Mouse (Mus musculus) liver, embryonic 14 days (tissue): Measurements from ENCODE around the gene Gm13102. TPM values are rescaled to one million over a fixed set of nuclear protein-coding genes. Genes with fewer than 3 reads are reported as not detected.

ENCODE experiments used
- polyA plus RNA-seq: library from polyadenylated mRNA; depleted of rRNA; stranded (reverse); fragments of >200 nt; gene quantifications from 2 replicates; pipeline ENCODE4 v1.2.3, GENCODE M21; 2012; rRNA removed

The Gm13102 gene
- polyA plus RNA-seq, result not detected in 2 replicates

GRCm38 (mm10) chr4:144106174-144106573 is at the start of gene Gm13102:
TSS of gene Gm13102 (plus strand) at chr4:144106474.

GRCm38 (mm10) chr4:144058826-144059225 is 47.4 kb upstream of the Gm13102 start, which contains the start of gene Pramel4:
TSS of gene Pramel4 (plus strand) at chr4:144059126.

Other genes starting within 250 kb of the Gm13102 start
- gene Pramef6, start 206.1 kb upstream of the Gm13102 start, polyA plus RNA-seq, result not detected in 2 replicates
- gene Pramef25, start 155.5 kb upstream of the Gm13102 start, polyA plus RNA-seq, result not detected in 2 replicates
- not detected in 2 replicates for gene Gm13101, start 139.5 kb upstream of the Gm13102 start, polyA plus RNA-seq
- gene Pramef17, start 112.1 kb upstream of the Gm13102 start, polyA plus RNA-seq, result not detected in 2 replicates
- gene Pramel4, start 47.3 kb upstream of the Gm13102 start, polyA plus RNA-seq, result not detected in 2 replicates
- not detected in 2 replicates for gene Oog3, start 56.2 kb downstream of the Gm13102 start, polyA plus RNA-seq
- not detected in 2 replicates for gene Oog2, start 84.2 kb downstream of the Gm13102 start, polyA plus RNA-seq
- gene C87977, start 106.8 kb downstream of the Gm13102 start, polyA plus RNA-seq, result not detected in 2 replicates
- not detected in 2 replicates for gene Pramel5, start 174.0 kb downstream of the Gm13102 start, polyA plus RNA-seq
- gene Gm13128, start 223.8 kb downstream of the Gm13102 start, polyA plus RNA-seq, result not detected in 2 replicates